Mouse (Mus musculus) cerebral cortex, adult 2 months (tissue): ENCODE results near the gene Themis2.

Experiments used
- WGBS: fragments of 180-500 bp; shearing (Covaris S2); methylation state at CpG from one replicate; pipeline ENCODE4 v1.1.7; 2018; 5-methylcytosine and 5-hydroxymethylcytosine counted together

Gene Themis2

DNA sequence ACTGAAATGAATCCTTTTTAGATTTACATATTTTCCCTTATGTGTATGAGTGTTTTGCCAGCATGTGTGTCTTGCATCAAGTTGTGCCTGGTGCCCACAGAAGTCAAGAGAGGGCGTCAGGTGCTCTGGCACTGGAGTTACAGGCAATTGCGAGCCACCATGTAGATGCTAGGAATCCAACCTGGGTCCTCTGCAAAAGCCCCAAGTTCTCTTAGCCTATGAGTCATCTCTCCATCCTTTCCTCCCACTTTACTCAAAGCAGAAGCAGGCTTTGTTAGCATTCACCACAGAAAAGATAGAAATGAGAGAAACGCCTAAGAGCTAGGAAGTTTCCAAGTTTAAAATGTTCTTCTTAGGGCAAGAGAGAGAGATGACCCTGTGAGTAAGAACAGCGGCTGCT, 3.7 kb upstream of the Themis2 start:
- 56% methylated on average over 4 of the region's 4 CpGs for WGBS

- 81% methylated on average over 3 of the region's 3 CpGs for WGBS
Measured at GRCm38 (mm10) chr4:132798666-132799065, 2.5 kb upstream of the Themis2 start.

DNA sequence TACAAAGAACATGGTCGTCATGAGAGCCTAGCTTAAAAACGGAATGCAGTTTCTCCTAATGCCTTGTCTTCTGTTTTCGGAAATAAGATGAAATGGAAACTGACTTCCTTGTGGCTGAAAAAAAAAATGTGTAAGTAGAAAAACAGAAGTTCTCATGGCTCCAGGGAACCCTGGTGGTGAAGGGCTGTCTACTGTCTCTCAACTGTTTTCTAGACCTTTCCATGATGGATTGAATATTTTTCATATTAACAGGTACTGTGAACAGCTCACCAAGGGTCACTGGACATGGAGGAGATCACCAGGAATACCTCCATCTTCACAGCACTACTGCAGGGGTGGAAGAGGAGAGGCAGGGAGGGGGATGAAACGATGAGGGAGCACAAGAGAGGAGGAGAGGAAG, 1.8 kb upstream of the Themis2 start:
- 53% methylated on average over 4 of the region's 4 CpGs for WGBS

GRCm38 (mm10) chr4:132797461-132797860, 1.3 kb upstream of the Themis2 start:
- WGBS: 69% methylated on average over 1 of the region's 1 CpGs

GRCm38 (mm10) chr4:132795171-132795570, 1.0 kb downstream of the Themis2 start:
- WGBS: 65% methylated on average over 7 of the region's 7 CpGs

- WGBS: 77% methylated on average over 8 of the region's 8 CpGs
Measured at GRCm38 (mm10) chr4:132794760-132795159, 1.4 kb downstream of the Themis2 start.

DNA sequence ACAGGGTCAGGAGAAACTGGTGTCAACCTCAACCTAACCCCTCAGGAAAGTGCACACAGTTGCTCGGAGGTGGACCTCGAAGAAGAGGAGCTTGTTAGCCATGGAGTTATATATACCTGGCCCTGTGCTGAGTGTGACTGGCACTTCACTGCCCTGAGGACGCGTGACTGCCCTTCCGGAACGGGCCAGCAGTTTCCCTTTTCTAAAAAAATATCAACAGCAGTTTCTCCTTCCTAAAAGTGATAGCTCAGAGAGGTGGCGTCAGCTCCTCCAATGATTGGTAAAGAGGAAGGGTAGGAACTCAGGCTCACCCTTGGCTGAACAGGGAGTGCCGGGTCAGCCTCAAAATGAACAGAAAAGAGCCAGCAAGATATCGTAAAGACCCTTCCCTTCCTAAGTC, 2.2 kb downstream of the Themis2 start:
- 82% methylated on average over 9 of the region's 9 CpGs for WGBS

DNA sequence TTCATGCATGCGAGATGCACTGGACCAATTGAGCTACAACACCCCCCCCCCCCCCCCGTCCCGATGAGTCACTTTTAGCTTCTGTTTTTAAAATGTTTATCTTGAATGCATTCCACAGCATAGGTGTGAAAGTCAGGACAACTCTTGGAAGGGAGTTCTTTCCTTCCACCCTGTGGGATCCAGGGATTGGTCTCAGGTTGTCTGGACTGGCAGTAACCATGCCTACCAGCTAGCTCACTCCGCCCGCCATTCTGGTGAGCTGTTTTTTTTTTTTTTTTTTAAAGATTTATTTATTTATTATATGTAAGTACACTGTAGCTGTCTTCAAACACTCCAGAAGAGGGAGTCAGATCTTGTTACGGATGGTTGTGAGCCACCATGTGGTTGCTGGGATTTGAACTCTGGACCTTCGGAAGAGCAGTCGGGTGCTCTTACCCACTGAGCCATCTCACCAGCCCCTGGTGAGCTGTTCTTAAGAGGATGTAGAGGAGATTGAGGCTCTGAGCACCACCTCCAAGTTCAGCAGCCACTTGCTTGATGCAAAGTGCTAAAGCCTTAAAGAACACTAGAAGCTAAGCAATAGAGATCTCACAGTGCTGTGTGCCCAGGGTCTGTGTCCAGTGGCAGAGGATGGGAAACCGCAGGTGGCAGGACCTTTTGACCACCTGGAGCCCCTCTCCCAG, 2.7 kb downstream of the Themis2 start:
- 82% methylated on average over 8 of the region's 9 CpGs for WGBS

DNA sequence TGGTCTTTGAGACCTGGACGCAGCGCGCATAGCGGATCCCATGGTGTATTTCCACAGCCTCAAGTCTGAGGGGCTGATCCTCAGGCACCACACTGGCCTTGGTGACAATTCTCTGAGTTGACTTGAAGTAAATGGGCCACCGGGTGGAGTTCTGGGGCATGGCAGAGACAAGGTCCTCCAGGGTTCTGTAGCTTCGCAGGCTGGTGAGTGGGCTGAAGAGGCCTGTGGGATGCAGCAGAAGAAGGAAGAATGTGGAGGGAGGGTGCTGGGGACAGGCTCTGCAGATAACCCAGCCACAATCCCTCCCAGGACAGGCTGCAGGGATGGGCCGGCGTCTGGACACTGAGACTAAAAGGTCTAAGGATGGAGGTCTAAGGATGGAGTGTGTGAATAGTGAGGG, 6.5 kb downstream of the Themis2 start:
- 87% methylated on average over 8 of the region's 8 CpGs for WGBS

DNA sequence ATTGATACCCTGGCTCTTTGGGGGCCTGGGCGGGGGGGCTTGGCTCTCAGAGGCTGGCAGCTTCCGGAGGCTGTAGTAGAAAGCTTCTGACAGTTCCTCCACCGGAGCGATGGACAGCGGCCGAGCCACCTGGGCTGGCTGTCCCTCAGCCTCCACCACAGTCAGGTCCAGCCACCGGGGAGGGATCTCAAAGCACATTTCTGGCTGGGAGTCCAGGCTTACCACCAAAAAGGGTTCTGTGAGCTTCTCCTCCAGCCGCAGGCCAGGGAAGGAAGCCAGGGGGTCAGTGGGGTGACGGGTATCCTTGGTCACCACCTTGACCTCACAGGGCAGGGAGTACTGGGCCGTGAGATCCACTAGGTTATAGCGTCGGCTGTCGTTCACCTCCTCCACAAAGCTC, 11.0 kb downstream of the Themis2 start:
- 95% methylated on average over 13 of the region's 13 CpGs for WGBS

DNA sequence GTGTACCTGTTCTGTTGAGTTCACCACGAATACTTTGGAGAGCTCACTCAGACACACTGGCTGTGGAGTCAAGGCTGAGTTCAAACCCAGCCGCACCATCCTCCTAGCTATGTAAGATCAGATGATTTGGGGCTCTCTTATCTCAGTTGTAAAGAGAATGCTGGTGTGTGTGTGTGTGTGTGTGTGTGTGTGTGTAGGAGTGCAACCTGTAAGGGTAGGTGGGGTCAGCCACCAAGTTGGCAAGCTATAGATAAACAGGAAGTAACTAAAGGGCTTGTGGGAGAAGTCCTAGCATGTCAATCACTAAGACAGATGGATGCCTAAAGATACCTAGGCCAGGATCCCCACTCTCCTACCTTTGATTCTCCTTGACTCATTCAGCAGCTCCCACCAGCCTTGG, 12.5 kb downstream of the Themis2 start:
- WGBS: 77% methylated on average over 2 of the region's 2 CpGs

- WGBS: 88% methylated on average over 4 of the region's 4 CpGs
Measured at GRCm38 (mm10) chr4:132780288-132780687, 15.9 kb downstream of the Themis2 start.

- WGBS: 96% methylated on average over 6 of the region's 6 CpGs
Measured at GRCm38 (mm10) chr4:132778562-132779201, 17.5 kb downstream of the Themis2 start.

- 78% methylated on average over 5 of the region's 5 CpGs for WGBS
Measured at GRCm38 (mm10) chr4:132776764-132777163, 19.4 kb downstream of the Themis2 start.

- WGBS: 76% methylated on average over 3 of the region's 3 CpGs
Measured at GRCm38 (mm10) chr4:132774905-132775304, 21.3 kb downstream of the Themis2 start.

DNA sequence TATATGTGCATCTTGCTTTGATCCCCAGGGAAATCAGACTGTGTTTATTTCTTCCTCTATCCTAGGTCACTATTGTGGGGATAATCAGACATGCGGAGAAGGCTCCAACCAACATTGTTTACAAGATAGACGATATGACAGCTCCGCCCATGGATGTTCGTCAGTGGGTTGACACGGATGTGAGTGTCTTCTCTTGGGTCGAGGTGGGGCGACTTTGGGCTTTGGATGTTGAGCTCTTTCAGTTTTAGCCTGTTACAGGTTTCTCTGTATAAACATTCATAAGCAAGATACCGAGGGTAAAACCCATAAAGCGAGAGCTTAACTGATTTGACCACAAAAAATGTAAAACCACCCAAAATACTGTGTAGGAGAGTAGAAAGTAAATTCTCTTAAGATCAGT, 24.4 kb downstream of the Themis2 start:
- WGBS: 90% methylated on average over 9 of the region's 9 CpGs

GRCm38 (mm10) chr4:132767914-132768876, 28.0 kb downstream of the Themis2 start, which contains the start of gene Rpa2:
Gene Rpa2 (plus strand): TSS chr4:132768332.
- WGBS: under 1% methylated on average over 71 of the region's 71 CpGs

GRCm38 (mm10) chr4:132763125-132763524, 33.1 kb downstream of the Themis2 start:
- WGBS: 84% methylated on average over 3 of the region's 3 CpGs

- 81% methylated on average over 6 of the region's 6 CpGs for WGBS
Measured at GRCm38 (mm10) chr4:132762602-132763001, 33.6 kb downstream of the Themis2 start.

DNA sequence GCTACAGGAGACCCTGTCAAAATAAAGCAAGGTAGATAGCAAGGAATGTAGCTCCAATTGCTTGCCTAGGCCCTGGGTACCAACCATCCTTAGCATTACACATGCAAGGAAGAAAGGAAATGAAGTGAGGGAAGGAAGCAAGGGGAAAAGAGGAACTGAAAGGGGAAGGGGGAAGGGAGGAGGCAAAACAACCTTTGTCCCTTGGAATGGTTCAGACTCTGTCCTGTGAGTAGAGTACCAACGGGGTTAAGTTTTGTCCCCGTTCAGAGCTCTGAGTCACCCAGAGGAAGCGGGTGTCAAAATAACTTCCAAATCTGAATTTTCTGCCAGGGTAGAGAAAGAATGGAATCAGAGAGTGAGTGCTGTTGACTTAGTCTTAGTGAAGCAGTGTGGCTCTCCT, 35.9 kb downstream of the Themis2 start:
- whole genome bisulfite sequencing: 48% methylated on average over 3 of the region's 3 CpGs

DNA sequence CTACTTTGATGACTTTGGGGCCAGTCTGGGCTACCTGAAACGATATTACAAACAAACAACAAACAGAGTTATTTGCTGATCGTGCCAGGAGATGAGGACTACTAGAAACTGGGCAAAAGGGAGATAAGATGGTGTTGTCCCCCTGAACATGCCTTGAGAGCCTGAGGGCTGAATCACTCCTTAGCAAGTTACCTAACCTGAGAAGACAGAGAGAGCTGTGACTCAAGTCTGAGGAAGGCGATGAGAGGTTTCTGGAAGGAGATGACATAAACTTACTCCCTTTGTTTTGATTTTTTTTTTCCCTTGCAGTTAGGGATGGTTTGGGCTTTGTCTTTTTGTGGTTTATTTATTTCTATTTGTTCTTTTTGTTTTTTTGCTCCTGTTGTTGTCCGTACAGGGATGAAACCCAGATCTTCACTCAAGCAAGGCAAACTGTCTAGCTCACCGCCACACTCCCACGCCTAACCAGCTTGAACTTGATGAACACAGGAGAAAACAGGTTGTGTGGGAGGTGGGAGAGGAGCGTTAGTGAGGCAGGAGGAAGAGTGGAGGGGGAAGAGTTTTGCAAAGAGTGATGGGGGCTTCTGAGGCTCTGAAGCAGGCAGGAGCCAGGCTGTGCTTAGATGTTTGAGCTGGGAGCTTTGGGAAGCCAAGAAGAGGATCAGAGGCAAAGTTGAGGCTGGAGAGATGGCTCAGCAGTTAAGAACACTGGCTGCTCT, 38.4 kb downstream of the Themis2 start:
- WGBS: 58% methylated on average over 7 of the region's 7 CpGs

DNA sequence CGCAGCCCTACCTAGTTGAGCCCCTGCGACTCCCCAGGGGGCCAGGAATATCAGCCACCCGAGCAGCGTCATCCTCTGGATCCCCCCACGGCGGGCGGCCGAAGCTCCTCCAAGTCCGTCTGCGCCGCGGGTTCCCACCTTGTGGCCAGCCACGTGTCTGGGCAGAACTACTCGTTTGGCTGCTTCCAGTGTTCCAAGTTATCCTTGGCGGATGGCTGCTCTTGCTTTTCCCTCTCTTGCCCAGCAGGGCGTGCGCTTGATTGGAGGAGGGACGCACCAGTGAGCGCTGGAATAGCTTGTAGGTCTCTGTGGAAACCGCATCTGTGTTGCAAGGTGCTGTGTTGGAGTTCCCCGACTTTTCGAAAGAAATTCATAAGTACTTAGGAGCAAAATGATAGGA, 39.2 kb downstream of the Themis2 start, which contains the start of gene Smpdl3b:
Smpdl3b (minus strand) TSS at position 279 of the 400 bp plus-strand sequence.
- under 1% methylated on average over 22 of the region's 22 CpGs for WGBS
